Mouse (Mus musculus) limb, embryonic 15.5 days (tissue): ENCODE measurements around the gene Usp25. TPM values are rescaled to one million over a fixed set of nuclear protein-coding genes. Genes with fewer than 3 reads are reported as not detected.

ENCODE experiments used
- ATAC-seq: fragments of 200-750 bp; cut with Nextera tagmentation; 2 replicates; pipeline ENCODE4 v1.8.0; 2017; ENCODE audit warnings: low read depth, moderate TSS enrichment; ENCODE audit not compliant: insufficient number of reproducible peaks, low FRiP score, low TSS enrichment
- H3K27ac ChIP-seq: fragments of 300-500 bp; sonication (generic); 2 replicates; pipeline ENCODE4 v1.5.1; 2015; ENCODE audit warnings: moderate library complexity, mild to moderate bottlenecking, inconsistent platforms
- H3K27me3 ChIP-seq: fragments of 300-500 bp; sonication (generic); 2 replicates; pipeline ENCODE4 v1.6.1; 2015; ENCODE audit warnings: inconsistent platforms
- H3K36me3 ChIP-seq: fragments of 300-500 bp; sonication (generic); 2 replicates; pipeline ENCODE4 v1.6.1; 2015; ENCODE audit warnings: inconsistent platforms
- H3K4me1 ChIP-seq: fragments of 300-500 bp; sonication (generic); 2 replicates; pipeline ENCODE4 v1.6.1; 2015; ENCODE audit warnings: inconsistent platforms
- H3K4me2 ChIP-seq: fragments of 300-500 bp; sonication (generic); 2 replicates; pipeline ENCODE4 v1.6.1; 2015; ENCODE audit warnings: mild to moderate bottlenecking, inconsistent platforms
- H3K4me3 ChIP-seq: fragments of 300-500 bp; sonication (generic); 2 replicates; pipeline ENCODE4 v1.5.1; 2015; ENCODE audit warnings: mild to moderate bottlenecking, inconsistent platforms
- H3K9ac ChIP-seq: fragments of 300-500 bp; sonication (generic); 2 replicates; pipeline ENCODE4 v1.6.1; 2015; ENCODE audit warnings: inconsistent platforms
- H3K9me3 ChIP-seq: fragments of 300-500 bp; sonication (generic); 2 replicates; pipeline ENCODE4 v1.6.1; 2016; ENCODE audit warnings: inconsistent platforms
- WGBS: fragments of 180-500 bp; shearing (Covaris S2); methylation state at CpG from one replicate; pipeline ENCODE4 v1.1.7; 2015; 5-methylcytosine and 5-hydroxymethylcytosine counted together
- polyA plus RNA-seq: library from polyadenylated mRNA; unstranded; fragments of >200 nt; fragmentation: Nextera tagmentation; extraction: Ambion mirVana; gene quantifications from 2 replicates; pipeline ENCODE4 v1.2.1, GENCODE M21; 2015

Gene Usp25
- 18.8 and 21.9 TPM in 2 replicates for polyA plus RNA-seq

DNA sequence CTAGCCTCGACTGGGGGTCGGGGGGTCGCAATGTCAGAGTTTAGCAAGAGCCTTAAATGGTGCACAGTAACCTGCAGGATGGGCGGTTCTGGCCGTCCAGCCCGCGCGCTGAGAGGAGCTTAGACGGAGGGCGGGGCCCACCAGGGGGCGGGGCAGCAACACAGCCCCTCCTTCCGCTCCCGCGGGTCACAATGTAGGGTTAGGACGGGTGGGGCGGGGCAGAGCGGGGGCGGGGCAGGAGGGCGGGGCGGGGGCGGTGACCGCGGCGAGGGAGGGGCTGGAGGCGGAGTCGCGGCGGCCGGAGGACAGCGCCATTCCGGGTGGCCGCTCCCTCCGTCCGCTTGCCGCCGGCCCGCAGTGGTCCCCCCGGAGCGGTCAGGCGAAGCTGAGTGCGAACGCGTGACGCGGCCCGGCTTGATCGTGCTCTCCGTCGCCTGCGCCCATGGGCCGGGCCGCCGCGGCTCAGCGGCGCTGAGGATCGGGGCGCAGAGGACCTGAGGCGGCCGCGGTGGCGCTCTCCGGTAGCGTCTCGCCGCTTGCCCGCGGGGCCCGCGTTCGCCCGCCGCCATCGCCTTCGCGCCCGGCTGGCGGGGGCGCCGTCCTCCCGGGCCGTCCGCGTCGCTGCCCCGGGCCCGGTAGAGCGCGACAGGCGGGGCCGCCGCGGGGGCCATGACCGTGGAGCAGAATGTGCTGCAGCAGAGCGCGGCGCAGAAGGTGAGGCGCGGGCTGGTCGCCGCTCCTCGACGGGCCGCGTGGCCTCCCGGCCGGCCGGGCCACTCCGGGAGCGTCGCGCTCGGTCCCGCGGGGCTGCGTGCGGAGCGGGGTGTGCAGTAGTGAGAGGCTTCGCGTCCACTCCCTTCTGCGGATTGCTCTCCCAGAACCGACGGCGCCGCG lies at the start of gene Usp25:
Gene Usp25 (plus strand): TSS at position 280 of the 894 bp plus-strand sequence.
- ATAC-seq = peak; percentile 93
- WGBS = under 1% methylated on average over 123 of the region's 126 CpGs
- Histone ChIP-seq H3K4me3 (peak within 1 kb of the TSS; percentile 84), H3K9ac (peak within 1 kb of the TSS; percentile 81), H3K36me3 (no peaks in the 10 kb centered on the region), H3K9me3 (no peaks in the 10 kb centered on the region), H3K27me3 (no peaks in the 10 kb centered on the region), H3K4me2 (peak within 1 kb of the TSS; percentile 66), H3K4me1 (peaks cover 13% of the 10 kb centered on the region), H3K27ac (peak within 1 kb of the TSS; percentile 86)

DNA sequence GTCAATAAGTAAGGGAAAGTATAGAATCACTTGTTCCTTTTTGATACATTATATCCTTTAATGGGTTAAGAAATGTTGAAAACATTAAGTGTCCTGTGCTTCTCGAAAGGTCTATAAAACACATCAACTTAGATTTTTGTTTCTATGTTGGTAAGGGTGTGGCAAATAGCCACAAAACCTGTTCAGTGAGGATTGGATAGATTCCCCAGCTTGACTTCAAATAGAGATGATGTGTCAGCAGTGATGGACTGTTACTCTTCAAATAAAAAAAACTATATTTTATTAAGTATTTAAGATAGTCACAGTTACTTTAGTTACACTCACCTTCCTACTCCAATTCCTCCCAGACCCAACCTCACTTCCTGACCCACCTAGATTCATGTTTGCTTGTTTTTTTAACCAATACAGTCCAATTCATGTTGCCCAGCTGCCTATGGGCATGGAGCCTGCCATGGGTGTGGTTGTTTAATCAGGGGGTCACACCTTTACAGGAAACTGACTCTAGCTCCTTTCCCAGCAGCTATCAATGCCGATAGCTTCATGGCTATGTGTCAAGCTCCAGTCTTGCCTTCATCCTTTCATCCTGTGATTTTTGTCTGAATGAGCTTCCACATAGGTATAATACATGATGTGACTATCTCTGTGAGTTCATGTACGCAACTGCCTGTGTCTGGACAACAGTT lies 45.8 kb upstream of the Usp25 start:
- no peak overlapping the region for H3K27ac ChIP-seq
- H3K9me3 ChIP-seq = no peaks in the 10 kb centered on the region
- no peak overlapping the region for H3K4me3 ChIP-seq
- no peak for ATAC-seq
- H3K27me3 ChIP-seq = no peaks in the 10 kb centered on the region
- H3K4me1 ChIP-seq = no peaks in the 10 kb centered on the region
- H3K9ac ChIP-seq = no peak overlapping the region
- WGBS = 85% methylated on average over 3 of the region's 3 CpGs
- H3K36me3 ChIP-seq = no peaks in the 10 kb centered on the region
- H3K4me2 ChIP-seq = no peak overlapping the region

DNA sequence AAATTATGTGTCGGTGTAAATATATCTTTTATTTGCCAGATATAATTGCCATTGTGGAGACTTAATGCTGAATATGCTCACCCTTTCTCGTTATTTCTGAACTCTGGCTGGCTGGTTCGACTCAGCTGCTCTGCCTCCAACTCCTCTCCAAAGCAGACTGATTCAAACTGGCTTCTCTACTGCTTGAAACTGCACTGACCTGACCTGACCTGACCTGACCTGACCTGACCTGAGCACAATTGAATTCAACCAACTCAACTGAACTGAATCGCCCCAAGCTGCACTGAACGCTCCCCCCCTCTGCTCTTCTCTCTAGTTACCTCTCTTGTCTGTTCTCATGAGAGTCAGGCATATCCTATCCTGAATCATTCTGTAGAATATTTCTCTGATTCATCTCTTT lies 42.3 kb upstream of the Usp25 start:
- no peaks in the 10 kb centered on the region for H3K27me3 ChIP-seq
- H3K27ac ChIP-seq = no peak overlapping the region
- no peaks in the 10 kb centered on the region for H3K4me1 ChIP-seq
- no peak overlapping the region for H3K9ac ChIP-seq
- no peak overlapping the region for H3K4me2 ChIP-seq
- 51% methylated on average over 5 of the region's 5 CpGs for WGBS
- H3K9me3 ChIP-seq = no peaks in the 10 kb centered on the region
- H3K4me3 ChIP-seq = no peak overlapping the region
- no peaks in the 10 kb centered on the region for H3K36me3 ChIP-seq
- no peak for ATAC-seq

DNA sequence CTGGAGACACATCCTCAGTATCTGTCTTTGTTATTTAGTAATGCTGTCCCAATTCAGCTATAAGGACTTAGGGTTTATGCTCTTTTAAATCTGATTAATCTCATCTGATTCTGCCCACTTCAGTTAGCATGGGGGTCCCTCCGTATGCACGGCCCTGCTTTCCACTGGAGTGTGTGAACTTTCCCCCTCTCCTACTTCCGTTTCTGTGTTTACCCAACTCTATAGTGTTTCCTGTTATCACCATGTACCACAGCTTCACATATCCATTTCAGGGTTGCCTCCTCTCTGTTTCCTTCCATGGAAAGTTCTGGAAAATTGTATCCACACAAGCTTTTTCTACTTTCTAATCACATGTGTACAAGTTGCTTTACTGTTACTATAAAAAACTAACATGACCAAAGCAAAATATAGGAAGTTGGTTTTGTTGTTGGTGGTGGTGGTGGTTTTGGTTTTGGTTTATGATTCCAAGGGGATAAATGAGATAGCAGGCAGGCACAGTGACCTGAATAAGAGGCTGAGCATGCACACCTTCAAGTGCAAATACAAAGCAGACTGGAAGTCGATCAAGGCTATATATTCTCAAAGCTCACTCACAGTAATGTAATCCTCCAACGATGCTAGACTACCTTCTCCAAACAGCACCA lies 36.6 kb upstream of the Usp25 start:
- Histone ChIP-seq H3K27me3 (no peaks in the 10 kb centered on the region), H3K4me2 (no peak overlapping the region), H3K4me1 (no peaks in the 10 kb centered on the region), H3K9me3 (no peaks in the 10 kb centered on the region), H3K4me3 (no peak overlapping the region), H3K36me3 (no peaks in the 10 kb centered on the region), H3K9ac (no peak overlapping the region), H3K27ac (no peak overlapping the region)
- ATAC-seq = no peak
- WGBS = 84% methylated on average over 5 of the region's 5 CpGs

DNA sequence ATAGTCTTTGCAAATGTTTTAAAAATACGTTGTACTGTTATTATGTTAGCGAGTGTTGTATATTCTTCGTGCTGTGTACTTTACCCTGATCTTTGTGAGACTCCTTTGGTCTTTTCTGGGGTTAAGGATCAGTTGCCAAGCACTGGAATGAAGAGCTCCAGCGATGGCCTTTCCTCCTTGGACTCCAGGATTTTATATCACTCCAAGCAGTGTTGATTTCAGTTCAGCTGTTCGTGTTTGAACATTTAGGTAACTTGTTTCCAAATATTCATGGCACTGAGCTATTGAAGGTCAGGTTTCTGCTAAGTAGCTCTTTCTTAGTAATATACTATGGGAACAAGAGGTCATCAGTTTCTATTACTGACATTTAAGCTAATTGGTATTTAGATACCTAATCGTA lies 29.8 kb upstream of the Usp25 start:
- Histone ChIP-seq H3K27me3 (no peaks in the 10 kb centered on the region), H3K4me3 (no peak overlapping the region), H3K4me1 (no peaks in the 10 kb centered on the region), H3K4me2 (no peak overlapping the region), H3K9me3 (no peaks in the 10 kb centered on the region), H3K36me3 (no peaks in the 10 kb centered on the region), H3K27ac (no peak overlapping the region), H3K9ac (no peak overlapping the region)
- WGBS = 87% methylated on average over 6 of the region's 6 CpGs
- ATAC-seq = no peak

DNA sequence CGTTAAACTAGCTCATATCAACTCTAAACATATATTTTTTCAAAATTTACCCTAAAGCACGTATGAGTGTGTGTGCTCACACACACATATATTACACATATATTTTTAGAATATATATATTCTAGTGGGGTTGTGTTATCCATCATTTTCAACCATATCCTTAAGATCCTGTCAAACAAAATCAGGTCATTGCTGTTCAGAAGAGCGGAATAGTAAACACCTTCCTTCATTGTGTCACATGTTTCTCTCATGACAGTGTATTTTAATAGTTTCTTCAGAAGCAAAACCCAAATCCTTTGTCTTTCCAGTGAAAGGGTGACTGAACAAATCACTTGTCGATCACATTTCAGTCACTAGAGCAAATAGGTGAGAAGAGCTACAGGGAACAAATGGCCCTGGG lies 25.8 kb upstream of the Usp25 start:
- H3K27me3 ChIP-seq = no peaks in the 10 kb centered on the region
- no peak overlapping the region for H3K27ac ChIP-seq
- H3K4me1 ChIP-seq = no peaks in the 10 kb centered on the region
- no peaks in the 10 kb centered on the region for H3K9me3 ChIP-seq
- no peaks in the 10 kb centered on the region for H3K36me3 ChIP-seq
- H3K4me2 ChIP-seq = no peak overlapping the region
- no peak overlapping the region for H3K4me3 ChIP-seq
- no peak for ATAC-seq
- H3K9ac ChIP-seq = no peak overlapping the region
- WGBS = 80% methylated on average over 4 of the region's 4 CpGs

DNA sequence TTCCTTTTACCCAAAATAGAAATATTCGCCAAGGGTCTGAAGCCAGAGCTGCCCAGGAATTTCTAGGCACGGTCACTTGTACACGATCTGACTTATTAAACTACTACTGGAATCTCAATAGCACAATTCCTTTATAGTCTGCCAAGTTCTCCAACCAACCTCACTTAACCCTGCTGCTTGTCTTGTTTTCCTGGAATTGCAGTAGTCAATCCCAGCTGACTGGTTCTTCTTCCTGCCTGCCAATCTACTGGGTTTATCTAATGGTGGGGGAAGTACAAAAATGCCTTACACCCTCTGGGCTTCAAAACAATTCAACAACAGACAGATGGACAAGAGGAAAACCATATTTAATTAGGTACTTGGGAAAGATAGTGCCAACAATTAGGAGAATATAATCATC lies 9.6 kb upstream of the Usp25 start:
- Histone ChIP-seq H3K36me3 (no peaks in the 10 kb centered on the region), H3K9me3 (no peaks in the 10 kb centered on the region), H3K27me3 (no peaks in the 10 kb centered on the region), H3K4me3 (no peak overlapping the region), H3K9ac (no peak overlapping the region), H3K4me2 (no peak overlapping the region), H3K4me1 (no peaks in the 10 kb centered on the region), H3K27ac (no peak overlapping the region)
- whole genome bisulfite sequencing = 78% methylated on average over 3 of the region's 3 CpGs
- no peak for ATAC-seq

DNA sequence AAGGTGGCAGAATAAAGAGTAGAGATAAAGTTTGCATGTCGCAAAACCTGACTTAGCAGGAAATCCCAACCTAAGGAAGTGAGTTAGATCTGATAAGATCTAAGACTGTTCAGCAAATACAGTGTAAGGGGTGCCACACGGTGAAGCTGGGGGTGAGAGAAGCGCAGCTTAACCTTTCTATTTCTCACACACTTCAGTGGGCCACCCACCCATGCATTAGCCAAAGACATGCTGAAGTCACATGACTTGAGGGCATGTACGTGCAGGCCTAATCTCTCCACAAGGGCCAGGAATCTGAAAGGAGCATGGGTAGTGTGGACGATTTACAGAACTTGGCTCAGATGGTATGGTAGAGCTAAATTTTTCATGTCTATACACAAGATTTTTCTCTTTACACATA lies 4.3 kb upstream of the Usp25 start:
- H3K9ac ChIP-seq = no peak overlapping the region
- no peak for ATAC-seq
- no peak overlapping the region for H3K27ac ChIP-seq
- H3K9me3 ChIP-seq = no peaks in the 10 kb centered on the region
- H3K27me3 ChIP-seq = no peaks in the 10 kb centered on the region
- H3K4me3 ChIP-seq = no peak overlapping the region
- 51% methylated on average over 5 of the region's 5 CpGs for WGBS
- H3K4me2 ChIP-seq = no peak overlapping the region
- H3K36me3 ChIP-seq = no peaks in the 10 kb centered on the region
- peaks cover 3% of the 10 kb centered on the region; the same call in 1 of the 2 replicates for H3K4me1 ChIP-seq

DNA sequence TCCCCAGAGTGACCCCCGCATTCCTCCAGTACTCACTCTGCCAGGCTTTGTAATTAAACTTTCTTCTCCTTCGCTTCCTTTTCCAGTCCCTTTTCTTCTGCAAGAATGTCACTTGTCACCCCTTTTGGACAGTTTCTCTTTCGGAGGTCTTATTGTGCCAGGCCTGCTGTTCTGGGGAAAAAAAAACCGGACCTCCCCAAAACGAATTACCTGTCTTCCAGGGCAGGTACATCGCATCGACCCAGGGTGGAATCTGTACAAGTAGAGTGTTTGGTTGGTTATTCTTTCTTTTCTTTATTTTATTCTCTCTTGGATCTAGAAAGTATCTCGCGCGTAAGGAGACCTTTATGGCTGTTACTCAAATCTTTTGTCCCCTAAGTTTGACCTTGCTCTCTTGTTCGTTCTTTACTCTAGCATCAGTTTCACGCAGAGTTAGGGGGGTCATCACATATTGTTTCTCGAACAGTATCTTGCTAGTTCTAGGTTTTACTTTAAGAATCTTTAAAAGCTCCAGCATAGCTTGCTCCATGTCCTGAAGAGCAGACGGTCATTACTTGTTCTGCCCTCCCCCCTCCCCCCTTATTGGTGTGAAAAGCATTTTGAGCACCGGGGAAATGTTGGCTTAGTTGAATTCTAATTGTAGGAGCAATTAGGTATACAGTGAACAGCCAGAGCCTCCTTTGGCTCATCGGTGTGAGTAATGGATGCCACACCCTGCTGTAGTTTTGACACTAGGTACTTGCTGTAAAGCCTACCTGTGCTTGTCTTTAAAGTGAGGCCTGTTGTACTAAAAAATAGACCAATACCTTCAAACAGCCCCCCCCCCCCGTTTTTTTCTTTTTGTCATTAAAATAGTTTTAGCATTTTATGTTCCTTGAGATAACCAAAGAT lies 1.1 kb downstream of the Usp25 start:
- Histone ChIP-seq H3K4me2 (peak overlapping the region; percentile 66), H3K36me3 (no peaks in the 10 kb centered on the region), H3K9ac (peak overlapping the region; percentile 81), H3K4me3 (peak overlapping the region; percentile 84), H3K9me3 (no peaks in the 10 kb centered on the region), H3K27me3 (no peaks in the 10 kb centered on the region), H3K27ac (peak overlapping the region; percentile 86), H3K4me1 (peaks cover 17% of the 10 kb centered on the region)
- ATAC-seq = no peak
- WGBS = 4% methylated on average over 17 of the region's 17 CpGs

DNA sequence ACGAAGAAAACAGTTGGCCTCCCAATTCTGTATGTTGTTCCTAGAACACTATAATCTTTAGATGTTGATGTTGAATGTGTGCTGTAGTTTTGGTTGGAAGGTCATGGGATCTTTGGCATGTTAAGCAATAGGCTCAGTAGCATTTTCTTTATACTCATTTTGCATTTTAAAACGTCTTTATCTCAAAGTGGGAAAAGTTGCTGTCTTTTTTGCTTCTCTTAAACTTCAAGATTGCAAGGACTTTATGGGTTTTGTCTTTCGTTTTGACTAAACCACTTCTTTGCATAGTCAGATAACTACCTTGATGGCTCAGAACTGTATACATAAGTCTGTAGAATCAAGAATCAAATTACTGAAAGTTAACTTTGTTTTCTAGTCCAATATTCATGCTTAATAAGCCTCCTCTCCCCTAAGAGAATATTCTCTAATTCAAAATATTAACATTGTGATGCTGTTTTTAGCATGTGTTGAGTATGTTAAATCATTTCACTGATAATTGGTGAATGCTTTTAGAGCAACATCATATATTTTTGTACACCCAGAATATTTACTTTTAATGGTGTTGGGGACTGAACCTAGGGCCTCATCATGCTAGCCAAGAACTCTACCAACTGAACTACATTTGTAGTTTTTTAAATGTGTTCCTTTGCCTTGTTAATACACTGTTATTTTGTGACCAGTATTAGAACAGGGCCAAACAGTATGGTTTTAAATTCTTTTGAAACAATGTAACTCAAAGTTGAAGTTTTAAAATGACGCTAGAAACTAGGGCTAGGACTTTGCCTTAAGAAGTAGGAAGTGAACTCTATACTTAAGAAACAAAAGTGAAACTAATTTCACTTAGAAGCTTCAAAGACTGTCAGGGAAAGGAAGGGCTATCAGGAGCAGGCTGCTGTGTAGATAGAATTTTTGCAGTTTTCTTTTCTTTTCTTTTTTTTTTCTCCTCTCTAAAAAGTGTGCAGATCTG lies 2.2 kb downstream of the Usp25 start:
- Histone ChIP-seq H3K9ac (no peak overlapping the region), H3K4me3 (peak overlapping the region; percentile 84; the same call in 1 of the 2 replicates), H3K27ac (no peak overlapping the region), H3K4me1 (peaks cover 24% of the 10 kb centered on the region), H3K36me3 (no peaks in the 10 kb centered on the region), H3K27me3 (no peaks in the 10 kb centered on the region), H3K4me2 (peak overlapping the region; percentile 66), H3K9me3 (no peaks in the 10 kb centered on the region)
- ATAC-seq = no peak
- 56% methylated on average over 4 of the region's 4 CpGs for WGBS
